Mouse (Mus musculus) MEL (cell line): ENCODE measurements around the gene Uba2.
A peak's percentile ranks its signal among the peaks of the same experiment; 100 is the strongest.

Source experiments
- CHD1 ChIP-seq: IDR thresholded peaks from 2 replicates; pipeline ENCODE4 v1.6.1; 2012; ENCODE audit warnings: low read depth, mild to moderate bottlenecking, inconsistent platforms, low read length, improper control_type of control experiment
- CTCF ChIP-seq, 3 experiments: IDR thresholded peaks in 2 of 3; conservative IDR thresholded peaks in 1 of 3; 2 replicates each; pipeline ENCODE4 v1.5.1; 2011 to 2012; ENCODE audit warnings: low read length in 3 of 3, low read depth in 2 of 3, mild to moderate bottlenecking in 2 of 3, improper control_type of control experiment in 1 of 3, inconsistent platforms in 1 of 3, mixed read lengths in 1 of 3, moderate library complexity in 1 of 3; ENCODE audit not compliant: control insufficient read depth in 1 of 3, insufficient read depth in 1 of 3, poor library complexity in 1 of 3, severe bottlenecking in 1 of 3
- GABPA ChIP-seq: IDR thresholded peaks from 2 replicates; pipeline ENCODE4 v1.6.1; 2012; ENCODE audit warnings: low read depth, mild to moderate bottlenecking, inconsistent platforms, low read length, improper control_type of control experiment, moderate library complexity
- SIN3A ChIP-seq: IDR thresholded peaks from 2 replicates; pipeline ENCODE4 v1.6.1; 2012; ENCODE audit warnings: low read length, improper control_type of control experiment, inconsistent platforms
- TAL1 ChIP-seq: IDR thresholded peaks from 2 replicates; pipeline ENCODE4 v1.6.1; 2012; ENCODE audit warnings: mild to moderate bottlenecking, inconsistent platforms, low read length, moderate library complexity, mixed read lengths
- ZC3H11A ChIP-seq: IDR thresholded peaks from 2 replicates; pipeline ENCODE4 v1.6.1; 2012; ENCODE audit warnings: low read depth, mild to moderate bottlenecking, inconsistent platforms, low read length, improper control_type of control experiment

- TF ChIP-seq SIN3A (no peak), GABPA (no peak), CHD1 (no peak), CTCF (IDR thresholded peaks at IDR 0.05 in 2 of 3, conservative IDR thresholded peaks at IDR 0.05 in 1 of 3; ENCODE audit: control insufficient read depth in 1 of 3, insufficient read depth in 1 of 3, low read depth in 2 of 3, low read length in 3 of 3, poor library complexity in 1 of 3, severe bottlenecking in 1 of 3) (peak in 2 of 3 experiments; percentile 8 to 48; a peak in 2 of 6 replicates), ZC3H11A (no peak), TAL1 (no peak)
Observed at GRCm38 (mm10) chr7:34172251-34172650, 2.9 kb upstream of the Uba2 start.
